Mouse (Mus musculus) limb, embryonic 14.5 days (tissue): ENCODE measurements at regions not wholly inside any gene's neighbourhood (a gene's known extent, or its start where the extent isn't known, plus 50 kb on each side); places are given as distances from the start of the nearest gene placed in this dataset.

ENCODE experiments used
- ATAC-seq: fragments of 200-750 bp; cut with Nextera tagmentation; 2 replicates; pipeline ENCODE4 v1.8.0; 2017; ENCODE audit warnings: low read depth, moderate number of reproducible peaks, moderate TSS enrichment; ENCODE audit not compliant: low FRiP score
- DNase-seq: peaks from one replicate; pipeline ENCODE4 v3.0.0-alpha.2; 2015; ENCODE audit warnings: low spot score
- H3K27ac ChIP-seq: fragments of 300-500 bp; sonication (generic); replicated peaks from 2 replicates; pipeline ENCODE4 v1.5.1; 2014; ENCODE audit warnings: low read depth, mild to moderate bottlenecking, low read length, moderate library complexity, mixed read lengths
- H3K27me3 ChIP-seq: fragments of 300-500 bp; sonication (generic); 2 replicates; pipeline ENCODE4 v1.6.1; 2014; ENCODE audit warnings: low read length, mixed read lengths; ENCODE audit not compliant: control insufficient read depth, insufficient read depth
- H3K36me3 ChIP-seq: fragments of 300-500 bp; sonication (generic); 2 replicates; pipeline ENCODE4 v1.6.1; 2014; ENCODE audit warnings: mild to moderate bottlenecking, low read length, moderate library complexity, mixed read lengths; ENCODE audit not compliant: control insufficient read depth, insufficient read depth
- H3K4me1 ChIP-seq: fragments of 300-500 bp; sonication (generic); 2 replicates; pipeline ENCODE4 v1.6.1; 2014; ENCODE audit warnings: antibody characterized with exemption, low read length, mixed read lengths; ENCODE audit not compliant: control insufficient read depth, insufficient read depth
- H3K4me2 ChIP-seq: fragments of 300-500 bp; sonication (generic); replicated peaks from 2 replicates; pipeline ENCODE4 v1.6.1; 2014; ENCODE audit warnings: low read depth, mild to moderate bottlenecking, low read length, moderate library complexity; ENCODE audit not compliant: severe bottlenecking
- H3K4me3 ChIP-seq: fragments of 300-500 bp; sonication (generic); replicated peaks from 2 replicates; pipeline ENCODE4 v1.5.1; 2014; ENCODE audit warnings: low read length
- H3K9ac ChIP-seq: fragments of 300-500 bp; sonication (generic); 2 replicates; pipeline ENCODE4 v1.6.1; 2014; ENCODE audit warnings: mild to moderate bottlenecking, low read depth, low read length, moderate library complexity; ENCODE audit not compliant: severe bottlenecking
- H3K9me3 ChIP-seq: fragments of 300-500 bp; sonication (generic); 2 replicates; pipeline ENCODE4 v1.6.1; 2016; ENCODE audit warnings: low read length; ENCODE audit not compliant: control insufficient read depth
- POLR2A ChIP-seq: fragments of 200-500 bp; IDR thresholded peaks from 2 replicates; pipeline ENCODE4 v1.8.0; 2012; ENCODE audit warnings: inconsistent platforms, mild to moderate bottlenecking, moderate library complexity, borderline replicate concordance; ENCODE audit not compliant: insufficient read depth, insufficient read length; ENCODE audit errors: extremely low read depth
- WGBS: fragments of 180-500 bp; shearing (Covaris S2); extraction: QIAGEN DNeasy Blood & Tissue Kit; methylation state at CpG from one replicate; pipeline ENCODE4 v1.1.7; 2014; 5-methylcytosine and 5-hydroxymethylcytosine counted together

GRCm38 (mm10) chr11:84627685-84628084, 102.3 kb upstream of the Lhx1 start:
- no peaks in the 10 kb centered on the region for H3K9me3 ChIP-seq

GRCm38 (mm10) chr11:84627259-84627658, 101.9 kb upstream of the Lhx1 start:
- Histone ChIP-seq H3K9ac (no peak overlapping the region), H3K4me1 (no peaks in the 10 kb centered on the region), H3K36me3 (no peaks in the 10 kb centered on the region), H3K4me3 (no peak overlapping the region), H3K27me3 (no peaks in the 10 kb centered on the region), H3K4me2 (no peak overlapping the region), H3K27ac (no peak overlapping the region), H3K9me3 (no peaks in the 10 kb centered on the region)
- 61% methylated on average over 2 of the region's 2 CpGs for WGBS
- ATAC-seq (no peak), DNase-seq (no peak)
- TF ChIP-seq POLR2A: no peak

More at GRCm38 (mm10) chr11:84627685-84628084, 102.3 kb upstream of the Lhx1 start:
- no peaks in the 10 kb centered on the region for H3K36me3 ChIP-seq
- no peak overlapping the region for H3K4me2 ChIP-seq
- WGBS: 62% methylated on average over 11 of the region's 11 CpGs
- no peaks in the 10 kb centered on the region for H3K27me3 ChIP-seq
- no peak overlapping the region for H3K27ac ChIP-seq
- no peak overlapping the region for H3K9ac ChIP-seq
- ATAC-seq (no peak), DNase-seq (no peak)
- no peak for TF ChIP-seq POLR2A
- no peaks in the 10 kb centered on the region for H3K4me1 ChIP-seq
- H3K4me3 ChIP-seq: no peak overlapping the region

GRCm38 (mm10) chr11:84624100-84624499, 98.8 kb upstream of the Lhx1 start:
- WGBS: 0% methylated on average over 5 of the region's 5 CpGs
- Histone ChIP-seq H3K27ac (no peak overlapping the region), H3K4me1 (no peaks in the 10 kb centered on the region), H3K27me3 (no peaks in the 10 kb centered on the region), H3K9me3 (no peaks in the 10 kb centered on the region), H3K9ac (no peak overlapping the region), H3K4me3 (no peak overlapping the region), H3K4me2 (no peak overlapping the region), H3K36me3 (no peaks in the 10 kb centered on the region)
- no peak for TF ChIP-seq POLR2A
- no peak for DNase-seq
- no peak for ATAC-seq

- Histone ChIP-seq H3K9me3 (no peaks in the 10 kb centered on the region), H3K4me3 (no peak overlapping the region), H3K27ac (no peak overlapping the region), H3K4me2 (no peak overlapping the region), H3K27me3 (no peaks in the 10 kb centered on the region), H3K4me1 (no peaks in the 10 kb centered on the region), H3K36me3 (no peaks in the 10 kb centered on the region), H3K9ac (no peak overlapping the region)
- DNase-seq (no peak), ATAC-seq (no peak)
- TF ChIP-seq POLR2A: no peak
- 84% methylated on average over 4 of the region's 4 CpGs for WGBS
These were observed 94.4 kb upstream of the Lhx1 start for GRCm38 (mm10) chr11:84619713-84620112.

- H3K9me3 ChIP-seq: no peaks in the 10 kb centered on the region
- H3K9ac ChIP-seq: no peak overlapping the region
- no peaks in the 10 kb centered on the region for H3K36me3 ChIP-seq
- H3K4me1 ChIP-seq: no peaks in the 10 kb centered on the region
- ATAC-seq: no peak
- 85% methylated on average over 3 of the region's 3 CpGs for WGBS
- DNase-seq: no peak
- TF ChIP-seq POLR2A: no peak
- no peak overlapping the region for H3K27ac ChIP-seq
- H3K27me3 ChIP-seq: no peaks in the 10 kb centered on the region
- no peak overlapping the region for H3K4me2 ChIP-seq
- no peak overlapping the region for H3K4me3 ChIP-seq
These were observed 93.2 kb upstream of the Lhx1 start for GRCm38 (mm10) chr11:84618576-84618975.
